Mouse (Mus musculus) stomach, postnatal 0 days (tissue): ENCODE results near the gene Aven.

Source experiments
- CTCF ChIP-seq: IDR thresholded peaks from 2 replicates; pipeline ENCODE4 v1.5.1; 2016; ENCODE audit warnings: antibody characterized with exemption, low read depth, mild to moderate bottlenecking, moderate library complexity
- EP300 ChIP-seq: optimal IDR thresholded peaks from 2 replicates; pipeline ENCODE3; 2016; ENCODE audit warnings: antibody characterized with exemption

DNA sequence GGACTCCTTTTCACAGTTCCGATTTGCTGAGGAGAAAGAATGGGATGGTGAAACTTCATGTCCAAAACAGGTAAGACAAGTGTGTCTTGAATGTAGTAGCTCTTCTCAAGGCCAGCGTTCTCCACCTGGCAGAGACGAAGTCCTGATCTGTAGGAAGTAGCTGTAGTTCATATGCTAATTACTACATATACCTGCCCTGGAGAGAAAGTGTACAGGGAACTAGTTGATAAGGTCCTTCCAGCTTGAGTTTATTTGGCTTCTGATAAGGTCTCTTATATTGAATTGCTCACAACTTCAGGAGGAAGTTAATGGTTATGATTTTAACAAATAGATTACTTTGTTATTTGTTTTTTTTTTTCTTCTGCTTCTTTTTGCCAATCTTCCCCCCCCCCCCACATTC lies 132.4 kb downstream of the Aven start:
- no peak for TF ChIP-seq EP300
- TF ChIP-seq CTCF: no peak
